In genomic region chr4:148238919-148239318, GRCm38 (mm10) we compare ENCODE assay signal across 18 mouse cellular contexts. TPM values are rescaled to one million over a fixed set of nuclear protein-coding genes. Genes with fewer than 3 reads are reported as not detected.
"Had no signal": no experiment of that assay in that cellular context is flagged by ENCODE, and none has a peak within 500 bp of the region (broad histone marks: within the 10 kb centered on the region; RNA-seq: fewer than 3 reads in every experiment).

No protein-coding gene starts in this region.

- H3K9me3 ChIP-seq: limb, embryonic 12.5 days; liver, embryonic 13.5 days; lung, embryonic 15.5 days; neural tube, embryonic 12.5 days; stomach, embryonic 15.5 days had no signal

- ATAC-seq: intestine, postnatal 0 days; liver, postnatal 0 days had no signal

- H3K4me1 ChIP-seq: limb, embryonic 12.5 days; liver, embryonic 13.5 days; lung, embryonic 15.5 days; stomach, embryonic 15.5 days had no signal

- H3K4me2 ChIP-seq: limb, embryonic 12.5 days; liver, embryonic 13.5 days; lung, embryonic 15.5 days; neural tube, embryonic 12.5 days; stomach, embryonic 15.5 days had no signal

- H3K9ac ChIP-seq: limb, embryonic 12.5 days; liver, embryonic 13.5 days; liver, postnatal 0 days; lung, embryonic 15.5 days; neural tube, embryonic 12.5 days; stomach, embryonic 15.5 days had no signal

- H3K27ac ChIP-seq: kidney, postnatal 0 days; limb, embryonic 12.5 days; liver, embryonic 13.5 days; lung, embryonic 15.5 days; macrophage; neural tube, embryonic 12.5 days; stomach, embryonic 15.5 days had no signal

- DNase-seq: kidney, adult 9 months; kidney, postnatal 4 days; liver; liver, embryonic 13.5 days; liver, postnatal 0 days; lung, postnatal 14 days; thymus, adult 2 months; thymus, postnatal 25 days had no signal

- H3K27me3 ChIP-seq: liver, embryonic 13.5 days; lung, embryonic 15.5 days; stomach, embryonic 15.5 days had no signal

- H3K4me3 ChIP-seq: limb, embryonic 12.5 days; liver, embryonic 13.5 days; lung, embryonic 15.5 days; megakaryocyte, embryonic 14.5 days; neural tube, embryonic 12.5 days; stomach, embryonic 15.5 days had no signal

- H3K36me3 ChIP-seq: limb, embryonic 12.5 days; liver, embryonic 13.5 days; lung, embryonic 15.5 days; stomach, embryonic 15.5 days had no signal

RNA-seq across cellular contexts. Expression of gene Disp3, which starts 48.8 kb away (rescaled TPM):
- total RNA-seq: monocyte, adult 5-6 weeks; neutrophil, adult 5-6 weeks had no signal
- polyA plus RNA-seq: liver, postnatal 0 days; macrophage had no signal
